Mouse (Mus musculus) stomach, embryonic 14.5 days (tissue): ENCODE measurements around the gene Pdcd1lg2. TPM values are rescaled to one million over a fixed set of nuclear protein-coding genes. Genes with fewer than 3 reads are reported as not detected.

Experiments
- ATAC-seq: fragments of 200-750 bp; cut with Nextera tagmentation; 2 replicates; pipeline ENCODE4 v1.8.0; 2017; ENCODE audit warnings: low read depth, moderate TSS enrichment; ENCODE audit not compliant: insufficient number of reproducible peaks, insufficient read depth, low FRiP score
- H3K27ac ChIP-seq: fragments of 300-500 bp; sonication (generic); 2 replicates; pipeline ENCODE4 v1.5.1; 2014; ENCODE audit warnings: mild to moderate bottlenecking, low read length, moderate library complexity, mixed read lengths
- H3K27me3 ChIP-seq: fragments of 300-500 bp; sonication (generic); 2 replicates; pipeline ENCODE4 v1.6.1; 2014; ENCODE audit warnings: low read length, control low read depth, mixed read lengths; ENCODE audit not compliant: control insufficient read depth, insufficient read depth
- H3K36me3 ChIP-seq: fragments of 300-500 bp; sonication (generic); 2 replicates; pipeline ENCODE4 v1.6.1; 2014; ENCODE audit warnings: mild to moderate bottlenecking, control low read depth, low read length, moderate library complexity, mixed read lengths; ENCODE audit not compliant: control insufficient read depth, insufficient read depth
- H3K4me1 ChIP-seq: fragments of 300-500 bp; sonication (generic); 2 replicates; pipeline ENCODE4 v1.6.1; 2014; ENCODE audit warnings: low read length, control low read depth, mixed read lengths; ENCODE audit not compliant: control insufficient read depth, insufficient read depth
- H3K4me2 ChIP-seq: fragments of 300-500 bp; sonication (generic); replicated peaks from 2 replicates; pipeline ENCODE4 v1.6.1; 2014; ENCODE audit warnings: low read depth, low read length, control low read depth
- H3K4me3 ChIP-seq: fragments of 300-500 bp; sonication (generic); 2 replicates; pipeline ENCODE4 v1.5.1; 2014; ENCODE audit warnings: low read depth, low read length, control low read depth
- H3K9ac ChIP-seq: fragments of 300-500 bp; sonication (generic); replicated peaks from 2 replicates; pipeline ENCODE4 v1.6.1; 2014; ENCODE audit warnings: low read depth, mild to moderate bottlenecking, control low read depth, low read length, moderate library complexity, mixed read lengths
- H3K9me3 ChIP-seq: fragments of 300-500 bp; sonication (generic); 2 replicates; pipeline ENCODE4 v1.6.1; 2016; ENCODE audit warnings: low read depth, low read length, control low read depth; ENCODE audit not compliant: control insufficient read depth
- whole genome bisulfite sequencing: fragments of 180-500 bp; shearing (Covaris S2); extraction: QIAGEN DNeasy Blood & Tissue Kit; methylation state at CpG from one replicate; pipeline ENCODE4 v1.1.7; 2014; 5-methylcytosine and 5-hydroxymethylcytosine counted together
- polyA plus RNA-seq: library from polyadenylated mRNA; unstranded; fragments of >200 nt; fragmentation: Nextera tagmentation; extraction: Ambion mirVana; gene quantifications from 2 replicates; pipeline ENCODE4 v1.2.1, GENCODE M21; 2014

The Pdcd1lg2 gene
- polyA plus RNA-seq, 1 experiment from 2014 or later: not detected

GRCm38 (mm10) chr19:29437849-29438248 is 27.1 kb downstream of the Pdcd1lg2 start:
- WGBS: 93% methylated on average over 1 of the region's 1 CpGs
- Histone ChIP-seq H3K4me2 (no peak overlapping the region), H3K9me3 (no peaks in the 10 kb centered on the region), H3K4me1 (no peaks in the 10 kb centered on the region), H3K36me3 (no peaks in the 10 kb centered on the region), H3K9ac (no peak overlapping the region), H3K27me3 (no peaks in the 10 kb centered on the region), H3K27ac (no peak overlapping the region), H3K4me3 (no peak overlapping the region)
- no peak for ATAC-seq

- no peak overlapping the region for H3K9ac ChIP-seq
- no peak for ATAC-seq
- no peaks in the 10 kb centered on the region for H3K4me1 ChIP-seq
- whole genome bisulfite sequencing: 87% methylated on average over 3 of the region's 3 CpGs
- no peak overlapping the region for H3K27ac ChIP-seq
- H3K27me3 ChIP-seq: no peaks in the 10 kb centered on the region
- H3K4me3 ChIP-seq: no peak overlapping the region
- no peaks in the 10 kb centered on the region for H3K36me3 ChIP-seq
- no peaks in the 10 kb centered on the region for H3K9me3 ChIP-seq
- no peak overlapping the region for H3K4me2 ChIP-seq
Measured at GRCm38 (mm10) chr19:29439242-29439641, 28.5 kb downstream of the Pdcd1lg2 start.

GRCm38 (mm10) chr19:29442492-29442891 is 31.8 kb downstream of the Pdcd1lg2 start:
- 61% methylated on average over 2 of the region's 2 CpGs for WGBS

GRCm38 (mm10) chr19:29444364-29444763 is 33.6 kb downstream of the Pdcd1lg2 start:
- Histone ChIP-seq H3K4me2 (no peak overlapping the region), H3K27ac (no peak overlapping the region), H3K27me3 (no peaks in the 10 kb centered on the region), H3K4me3 (no peak overlapping the region), H3K9ac (no peak overlapping the region), H3K4me1 (no peaks in the 10 kb centered on the region), H3K36me3 (no peaks in the 10 kb centered on the region), H3K9me3 (no peaks in the 10 kb centered on the region)
- 88% methylated on average over 3 of the region's 3 CpGs for WGBS
- ATAC-seq: no peak

More at GRCm38 (mm10) chr19:29442492-29442891, 31.8 kb downstream of the Pdcd1lg2 start:
- H3K4me1 ChIP-seq: no peaks in the 10 kb centered on the region
- no peak overlapping the region for H3K4me2 ChIP-seq
- no peak overlapping the region for H3K4me3 ChIP-seq
- no peaks in the 10 kb centered on the region for H3K36me3 ChIP-seq
- no peaks in the 10 kb centered on the region for H3K27me3 ChIP-seq
- no peaks in the 10 kb centered on the region for H3K9me3 ChIP-seq
- no peak overlapping the region for H3K9ac ChIP-seq
- ATAC-seq: no peak
- no peak overlapping the region for H3K27ac ChIP-seq

GRCm38 (mm10) chr19:29448373-29448772 is 37.7 kb downstream of the Pdcd1lg2 start:
- no peak for ATAC-seq
- no peak overlapping the region for H3K4me2 ChIP-seq
- H3K4me1 ChIP-seq: no peaks in the 10 kb centered on the region
- H3K4me3 ChIP-seq: no peak overlapping the region
- H3K9me3 ChIP-seq: 0 out of 2 replicates have a peak, but pooled peaks cover 4% of the 10 kb centered on the region
- H3K9ac ChIP-seq: no peak overlapping the region
- H3K27me3 ChIP-seq: no peaks in the 10 kb centered on the region
- WGBS: 76% methylated on average over 1 of the region's 1 CpGs
- H3K27ac ChIP-seq: no peak overlapping the region
- no peaks in the 10 kb centered on the region for H3K36me3 ChIP-seq

GRCm38 (mm10) chr19:29450376-29450775 is 39.7 kb downstream of the Pdcd1lg2 start:
- no peaks in the 10 kb centered on the region for H3K27me3 ChIP-seq
- no peak overlapping the region for H3K4me3 ChIP-seq
- no peaks in the 10 kb centered on the region for H3K36me3 ChIP-seq
- no peak overlapping the region for H3K9ac ChIP-seq
- WGBS: 82% methylated on average over 8 of the region's 8 CpGs
- ATAC-seq: no peak
- 0 out of 2 replicates have a peak, but pooled peaks cover 4% of the 10 kb centered on the region for H3K9me3 ChIP-seq
- no peak overlapping the region for H3K27ac ChIP-seq
- no peak overlapping the region for H3K4me2 ChIP-seq
- no peaks in the 10 kb centered on the region for H3K4me1 ChIP-seq

- 0 out of 2 replicates have a peak, but pooled peaks cover 4% of the 10 kb centered on the region for H3K9me3 ChIP-seq
- no peak overlapping the region for H3K27ac ChIP-seq
- WGBS: 78% methylated on average over 10 of the region's 10 CpGs
- H3K9ac ChIP-seq: no peak overlapping the region
- ATAC-seq: no peak
- H3K36me3 ChIP-seq: no peaks in the 10 kb centered on the region
- no peaks in the 10 kb centered on the region for H3K27me3 ChIP-seq
- H3K4me2 ChIP-seq: no peak overlapping the region
- no peak overlapping the region for H3K4me3 ChIP-seq
- H3K4me1 ChIP-seq: no peaks in the 10 kb centered on the region
Measured at GRCm38 (mm10) chr19:29454141-29454601, 43.5 kb downstream of the Pdcd1lg2 start.

GRCm38 (mm10) chr19:29455156-29455555 is 44.4 kb downstream of the Pdcd1lg2 start:
- Histone ChIP-seq H3K4me1 (no peaks in the 10 kb centered on the region), H3K27me3 (no peaks in the 10 kb centered on the region), H3K4me3 (no peak overlapping the region), H3K9me3 (0 out of 2 replicates have a peak, but pooled peaks cover 4% of the 10 kb centered on the region), H3K9ac (no peak overlapping the region), H3K4me2 (no peak overlapping the region), H3K27ac (no peak overlapping the region), H3K36me3 (no peaks in the 10 kb centered on the region)
- ATAC-seq: no peak
- 86% methylated on average over 1 of the region's 1 CpGs for WGBS

- 89% methylated on average over 1 of the region's 1 CpGs for WGBS
- H3K9ac ChIP-seq: no peak overlapping the region
- no peaks in the 10 kb centered on the region for H3K27me3 ChIP-seq
- H3K27ac ChIP-seq: no peak overlapping the region
- ATAC-seq: no peak
- no peak overlapping the region for H3K4me3 ChIP-seq
- H3K36me3 ChIP-seq: no peaks in the 10 kb centered on the region
- no peaks in the 10 kb centered on the region for H3K9me3 ChIP-seq
- H3K4me2 ChIP-seq: no peak overlapping the region
- no peaks in the 10 kb centered on the region for H3K4me1 ChIP-seq
Measured at GRCm38 (mm10) chr19:29457982-29458381, 47.3 kb downstream of the Pdcd1lg2 start.
